Mouse (Mus musculus): Measurements from ENCODE around the gene Bpi.

Gene Bpi

DNA sequence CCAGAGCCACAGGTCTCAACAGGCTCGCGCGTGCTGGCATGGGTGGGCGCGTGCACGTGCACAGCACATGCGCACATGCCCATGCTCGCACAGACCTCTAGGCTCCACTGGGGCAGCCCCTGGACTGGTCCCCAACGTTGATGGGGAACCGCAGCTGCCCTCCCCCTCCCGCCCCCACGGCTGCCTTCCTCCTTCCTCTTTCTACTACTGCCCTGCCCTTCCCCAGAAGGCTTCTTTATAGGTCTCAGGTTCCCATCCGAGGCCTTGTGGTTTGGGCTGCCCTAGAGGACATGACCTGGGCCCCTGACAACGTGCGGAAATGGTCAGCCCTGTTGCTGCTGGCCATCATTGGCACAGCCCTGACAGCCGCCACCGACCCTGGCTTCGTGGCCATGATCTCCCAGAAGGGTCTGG is at the start of gene Bpi:
Bpi (plus strand) TSS at position 90 of the 414 bp plus-strand sequence.
- no peak for DNase-seq (ENCODE audit: inconsistent age in 2 of 2, low spot score in 1 of 2)

DNA sequence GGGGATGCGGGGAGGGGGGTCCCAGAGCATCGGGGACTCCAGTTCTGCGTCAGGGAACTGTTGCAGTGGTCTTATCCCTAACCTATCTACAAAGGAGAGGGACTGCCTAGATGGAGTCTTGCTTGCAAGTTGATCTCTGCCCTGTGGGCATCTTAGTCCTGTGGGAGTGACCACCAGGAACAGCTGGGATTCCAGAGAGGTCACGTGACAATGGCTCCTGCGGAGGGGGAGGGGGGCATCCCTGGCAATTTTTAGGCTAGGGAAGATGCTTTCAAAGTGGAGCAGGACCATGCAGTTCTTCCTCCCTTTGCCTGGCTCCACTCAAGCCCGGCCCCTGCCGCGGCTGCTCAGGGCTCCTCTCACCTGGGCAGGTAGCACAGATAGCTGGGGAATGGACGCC is 48.1 kb upstream of the Bpi start:
- no peak for DNase-seq (ENCODE audit: inconsistent age in 2 of 2, low spot score in 1 of 2)

DNA sequence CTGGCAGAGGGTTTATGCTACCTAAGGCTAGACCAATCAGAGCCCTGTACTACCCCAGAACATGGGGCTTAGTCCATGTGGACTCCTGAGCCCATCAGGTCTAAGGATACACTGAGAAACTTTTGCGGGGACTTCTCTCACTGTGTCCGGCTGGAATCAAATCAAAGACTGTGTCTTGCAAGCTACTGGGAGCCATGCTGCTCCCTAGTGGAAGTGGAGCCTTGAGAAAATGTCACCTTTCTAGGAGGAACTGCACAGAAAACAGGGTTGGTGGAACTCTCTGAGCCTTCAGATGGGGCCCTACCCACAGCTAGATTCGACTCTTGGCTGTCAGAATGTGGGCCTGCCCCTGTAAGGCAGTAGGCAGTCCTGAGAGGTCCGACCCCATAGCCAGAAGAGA is 47.4 kb upstream of the Bpi start:
- DNase-seq (ENCODE audit: inconsistent age in 2 of 2, low spot score in 1 of 2), result peak in 1 of 2 experiments; percentile 60

DNA sequence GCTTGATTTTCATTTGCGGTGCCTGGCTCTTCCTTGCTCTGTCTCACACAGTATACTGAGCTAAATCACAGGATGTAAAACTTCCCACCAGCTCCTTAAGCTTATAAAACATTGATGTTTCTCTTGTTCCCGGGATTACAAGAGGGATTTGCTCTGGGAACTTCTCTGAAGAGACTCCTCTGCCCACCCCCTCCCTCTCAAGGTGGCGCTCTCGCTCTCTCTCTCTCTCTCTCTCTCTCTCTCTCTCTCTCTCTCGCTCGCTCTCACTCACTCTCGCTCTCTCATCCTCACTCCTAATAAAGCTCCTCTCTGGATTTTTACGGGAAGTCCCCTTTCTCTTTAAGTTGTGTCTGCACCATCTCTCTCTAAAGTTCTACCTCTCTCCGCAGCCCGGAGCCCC is 46.9 kb upstream of the Bpi start:
- no peak for DNase-seq (ENCODE audit: inconsistent age in 2 of 2, low spot score in 1 of 2)

DNA sequence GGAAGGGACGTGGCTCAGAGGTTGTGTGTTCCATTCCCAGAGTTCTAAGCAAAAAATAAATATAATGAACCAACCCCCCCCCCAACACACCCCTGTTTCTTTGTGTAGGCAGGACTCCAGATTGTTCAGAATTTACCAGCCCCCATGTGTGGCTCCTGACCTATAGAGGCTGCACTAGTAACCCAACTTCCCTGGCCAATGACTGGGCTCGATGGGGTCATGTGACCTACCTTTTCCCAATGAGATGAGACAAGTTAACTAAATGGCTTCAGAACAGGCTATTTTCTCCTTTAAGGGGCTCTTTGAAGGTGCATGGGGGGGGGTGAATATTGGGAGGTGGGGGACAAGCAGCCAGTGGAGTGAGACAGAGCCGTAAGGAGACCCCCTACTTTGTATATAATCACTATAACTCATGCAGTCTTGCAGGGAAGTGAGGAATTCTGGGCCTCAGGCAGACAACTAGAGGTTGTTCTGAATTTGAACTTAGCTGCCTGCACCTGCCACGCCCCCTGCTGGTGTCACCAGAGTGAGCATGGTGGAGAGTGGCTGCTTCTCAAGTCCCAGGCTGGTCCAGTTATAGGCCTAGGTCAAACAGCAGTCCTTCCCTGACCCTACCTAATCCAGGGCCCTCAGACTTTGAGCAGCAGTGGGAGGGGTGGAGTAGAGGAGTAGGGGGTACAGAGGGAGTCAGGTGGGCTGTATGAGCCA is 46.0 kb upstream of the Bpi start:
- DNase-seq (ENCODE audit: inconsistent age in 2 of 2, low spot score in 1 of 2), result no peak

DNA sequence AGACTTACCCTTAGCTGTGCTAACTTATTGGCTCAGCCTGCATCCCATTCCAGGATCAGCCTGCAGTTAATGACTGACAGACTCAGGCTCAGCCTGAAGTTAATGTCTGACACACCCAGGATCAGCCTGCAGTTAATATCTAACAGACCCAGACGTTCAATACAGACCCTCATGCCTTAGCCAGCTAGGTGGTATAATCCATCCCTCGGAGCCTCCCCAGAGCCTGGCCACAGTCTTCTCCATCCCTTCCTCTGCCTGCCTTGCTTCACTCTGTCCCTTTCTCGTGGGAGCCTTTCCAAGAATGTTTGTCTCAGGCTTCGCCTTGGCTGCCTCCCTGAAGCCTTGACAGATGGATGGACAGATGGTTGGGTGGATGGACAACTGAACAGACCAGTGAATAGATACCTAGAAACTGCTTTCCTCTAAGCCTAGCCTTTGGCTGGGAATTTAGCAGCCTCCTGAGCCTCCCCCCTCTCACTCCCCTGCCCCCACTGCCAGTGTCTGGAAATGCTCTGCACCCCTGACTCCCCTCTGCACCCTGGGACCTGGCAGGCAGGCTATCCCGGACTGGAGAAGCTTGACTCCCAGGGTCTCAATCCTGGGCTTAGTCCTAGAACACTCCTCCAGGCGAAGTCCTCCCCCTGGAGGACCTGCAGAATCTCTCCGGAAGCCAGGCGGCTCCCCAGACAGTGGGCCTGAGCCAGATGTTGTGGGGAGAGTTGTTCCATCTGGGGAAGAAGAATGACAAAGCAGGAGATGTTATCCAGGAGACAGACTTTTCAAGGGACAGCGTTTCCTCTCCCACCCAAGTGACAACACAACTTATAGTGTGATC is 42.4 kb upstream of the Bpi start:
- no peak for DNase-seq (ENCODE audit: inconsistent age in 2 of 2, low spot score in 1 of 2)

DNA sequence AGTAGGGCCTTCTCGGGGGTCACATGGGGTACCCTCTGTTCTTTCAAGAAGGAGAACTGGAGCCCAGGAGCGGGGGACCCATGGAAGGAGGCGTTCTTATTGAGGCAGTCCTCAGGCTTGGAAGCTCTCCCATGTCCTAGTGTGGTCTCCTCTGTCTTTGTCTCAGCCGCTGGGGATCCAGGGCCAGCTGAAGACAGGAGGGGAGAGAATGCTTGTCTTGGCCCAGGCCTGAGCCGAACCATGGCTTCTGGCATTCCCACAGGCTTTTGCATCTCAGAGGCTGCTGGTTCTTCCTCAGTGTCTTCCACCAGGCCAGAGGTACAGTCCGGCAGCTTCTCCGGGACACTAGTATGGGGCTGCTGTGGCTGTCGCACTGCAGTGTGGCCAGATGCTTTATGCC is 41.4 kb upstream of the Bpi start:
- DNase-seq (ENCODE audit: inconsistent age in 2 of 2, low spot score in 1 of 2), result no peak

DNA sequence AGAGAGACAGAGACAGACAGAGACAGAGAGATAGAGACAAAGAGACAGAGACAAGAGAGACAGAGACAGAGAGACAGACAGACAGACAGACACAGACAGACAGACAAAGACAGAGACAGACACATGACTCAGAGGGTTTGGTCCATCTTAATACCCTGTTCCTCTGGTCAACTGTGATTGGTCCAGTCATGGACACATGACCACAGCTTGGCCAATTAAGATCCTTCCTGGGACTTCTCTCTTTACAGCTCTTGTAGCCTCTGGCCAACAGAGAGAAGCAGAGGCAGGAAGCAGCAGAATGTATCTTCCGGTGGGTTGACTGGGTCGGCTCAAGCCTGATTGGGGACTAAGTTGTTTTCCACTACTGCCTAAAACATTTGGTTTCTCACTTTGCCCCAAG is 38.3 kb upstream of the Bpi start:
- no peak for DNase-seq (ENCODE audit: inconsistent age in 2 of 2, low spot score in 1 of 2)

DNA sequence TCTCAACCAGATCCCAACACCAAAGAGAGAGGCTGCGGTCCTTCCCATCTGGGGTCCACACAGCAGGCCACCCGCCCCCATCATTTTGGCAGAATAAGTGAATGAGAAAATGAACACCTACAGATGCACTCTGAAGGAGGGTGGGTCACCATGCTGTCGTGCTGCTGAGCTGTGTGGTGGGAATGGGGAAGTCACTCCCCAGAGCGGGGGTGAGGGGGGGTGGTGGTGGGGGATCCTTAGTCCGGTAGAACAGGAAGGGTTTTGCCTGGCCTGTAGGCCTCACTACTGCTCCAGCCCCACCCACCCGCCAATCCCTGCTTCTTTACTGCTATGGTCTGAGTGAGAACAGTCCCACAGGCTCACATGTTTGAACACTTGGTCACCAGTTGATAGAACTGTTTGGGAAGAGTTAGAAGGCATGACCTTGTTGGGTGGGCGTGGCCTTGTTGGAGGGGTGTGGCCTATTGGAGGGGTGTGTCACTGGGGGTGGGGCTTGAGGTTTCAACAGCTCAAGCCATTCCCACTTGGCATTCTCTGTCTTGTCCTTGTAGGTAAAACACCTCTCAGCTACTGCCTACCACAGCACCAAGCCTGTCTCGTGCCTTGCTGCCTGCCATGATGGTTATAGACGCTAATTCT is 36.3 kb upstream of the Bpi start:
- DNase-seq (ENCODE audit: inconsistent age in 2 of 2, low spot score in 1 of 2), result no peak

DNA sequence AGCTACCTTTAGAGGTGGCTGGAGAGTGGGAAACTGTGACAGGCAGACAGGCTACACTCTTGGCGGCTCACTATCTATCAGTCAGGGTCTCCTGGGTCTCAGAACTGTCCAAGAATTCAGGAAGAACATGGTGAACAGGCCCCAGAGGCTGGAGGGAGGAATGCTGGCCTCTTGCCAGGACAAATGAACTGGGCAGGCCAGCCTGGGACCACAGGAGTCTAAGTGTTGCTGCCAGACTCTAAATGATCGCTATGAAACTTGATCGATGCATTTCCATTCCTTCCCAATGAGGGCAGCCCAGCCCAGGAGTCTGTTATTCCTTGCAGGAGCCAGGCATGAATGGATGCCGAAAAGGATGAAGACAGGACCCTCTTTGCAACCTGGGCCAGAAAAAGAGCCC is 35.2 kb upstream of the Bpi start:
- DNase-seq (ENCODE audit: inconsistent age in 2 of 2, low spot score in 1 of 2), result peak; percentile 44 to 52

DNA sequence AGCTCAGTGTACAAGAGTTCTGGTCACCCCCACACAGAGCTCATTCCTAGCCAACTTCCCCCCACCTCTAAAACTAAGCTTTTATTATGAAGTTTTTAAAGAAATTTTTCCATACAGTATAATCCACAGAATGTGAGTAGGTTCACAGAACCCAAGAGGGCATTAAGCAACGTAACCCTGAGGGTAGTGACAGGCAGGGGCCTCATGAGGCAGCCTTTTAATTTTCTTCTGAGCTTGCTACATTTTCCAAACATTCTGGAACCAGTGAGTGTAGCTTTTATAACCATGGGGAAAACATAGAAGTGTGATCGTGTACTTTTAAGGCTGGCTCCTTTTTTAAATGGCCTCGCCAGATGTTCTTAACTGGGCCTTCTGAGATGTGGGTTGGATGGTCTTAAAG is 34.4 kb upstream of the Bpi start:
- no peak for DNase-seq (ENCODE audit: inconsistent age in 2 of 2, low spot score in 1 of 2)

DNA sequence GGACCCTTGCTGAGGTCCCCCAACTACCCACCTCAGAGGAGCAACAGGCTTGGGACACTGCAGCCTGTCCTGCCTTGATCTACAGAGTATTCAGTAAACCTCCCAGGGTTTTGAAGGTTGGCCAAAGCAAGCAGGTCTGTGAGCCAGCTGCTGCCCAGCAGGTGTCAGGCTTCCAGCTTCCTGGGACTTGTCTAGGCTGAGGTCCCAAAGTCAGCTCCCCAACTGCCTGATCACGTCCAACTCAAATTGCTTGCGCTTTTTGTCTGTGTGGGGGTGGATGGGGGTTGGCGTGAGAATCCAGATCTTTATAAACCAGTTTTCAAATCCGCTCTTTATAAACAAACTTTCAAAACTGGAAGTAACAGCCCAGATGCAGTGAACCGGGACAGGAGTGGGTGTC is 32.6 kb upstream of the Bpi start:
- peak; percentile 62 to 73 for DNase-seq (ENCODE audit: inconsistent age in 2 of 2, low spot score in 1 of 2)

DNA sequence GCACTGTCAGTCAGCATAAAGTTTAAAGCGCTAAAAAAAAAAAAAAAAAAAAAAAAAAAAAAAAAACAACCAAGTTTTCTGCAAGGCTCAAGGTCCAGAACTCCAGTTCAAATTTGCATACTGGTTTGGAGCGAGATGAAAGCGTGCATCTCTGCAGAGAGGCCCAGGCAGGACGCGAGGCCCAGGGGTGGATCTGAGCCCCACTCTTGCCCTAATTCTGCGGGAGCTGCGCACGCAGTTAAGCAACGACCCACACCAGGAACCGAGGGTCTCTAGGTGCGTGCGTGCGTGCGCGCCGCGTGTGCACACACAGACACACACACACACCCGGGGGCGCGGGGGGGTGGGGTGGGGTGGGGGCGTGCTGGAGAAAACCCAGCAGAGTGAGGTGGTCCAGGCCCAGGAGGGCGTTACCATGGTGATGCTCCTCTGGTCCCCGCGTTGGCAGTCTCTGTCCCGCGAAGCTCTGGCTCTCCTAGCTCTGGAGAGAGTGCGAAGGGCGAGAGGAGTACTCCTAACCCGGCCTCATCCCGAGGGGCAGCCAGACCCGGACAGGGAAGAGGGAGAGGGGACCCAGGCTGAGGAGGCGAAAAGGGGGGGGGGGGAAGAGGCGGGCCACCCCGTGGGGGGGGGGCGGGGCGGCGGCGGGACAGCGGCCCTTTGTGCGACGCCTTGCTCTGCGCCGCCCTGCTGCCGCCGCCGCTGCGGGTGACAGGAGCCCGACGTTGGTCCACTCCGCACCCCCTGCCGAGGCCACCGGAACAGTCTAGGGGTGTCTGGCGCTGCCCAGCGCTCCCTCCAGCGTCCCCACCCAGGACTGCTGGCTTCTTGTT is 29.0 kb upstream of the Bpi start, which contains the start of gene D630003M21Rik:
D630003M21Rik (minus strand) TSS at position 553 of the 833 bp plus-strand sequence.
- DNase-seq (ENCODE audit: inconsistent age in 2 of 2, low spot score in 1 of 2), result peak; percentile 58 to 62

DNA sequence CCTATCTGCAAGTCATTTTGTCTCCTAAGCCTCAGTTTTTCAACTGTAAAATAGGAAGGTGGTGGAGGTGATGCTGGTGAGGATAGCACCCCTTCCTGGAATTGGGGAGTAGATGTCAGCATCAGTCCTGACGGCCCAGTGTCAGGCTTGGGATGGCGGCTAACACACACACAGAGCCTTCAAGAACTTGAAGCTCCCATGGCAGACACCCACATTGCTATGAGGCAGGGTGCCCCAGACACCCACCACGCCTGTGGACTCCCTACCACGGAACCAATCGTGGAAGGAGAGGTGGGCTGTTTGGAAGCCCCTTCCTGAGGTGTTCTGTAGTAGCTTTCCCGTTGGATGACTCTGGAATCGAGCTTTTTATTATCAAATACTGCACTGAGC is 28.4 kb upstream of the Bpi start:
- DNase-seq (ENCODE audit: inconsistent age in 2 of 2, low spot score in 1 of 2), result no peak

DNA sequence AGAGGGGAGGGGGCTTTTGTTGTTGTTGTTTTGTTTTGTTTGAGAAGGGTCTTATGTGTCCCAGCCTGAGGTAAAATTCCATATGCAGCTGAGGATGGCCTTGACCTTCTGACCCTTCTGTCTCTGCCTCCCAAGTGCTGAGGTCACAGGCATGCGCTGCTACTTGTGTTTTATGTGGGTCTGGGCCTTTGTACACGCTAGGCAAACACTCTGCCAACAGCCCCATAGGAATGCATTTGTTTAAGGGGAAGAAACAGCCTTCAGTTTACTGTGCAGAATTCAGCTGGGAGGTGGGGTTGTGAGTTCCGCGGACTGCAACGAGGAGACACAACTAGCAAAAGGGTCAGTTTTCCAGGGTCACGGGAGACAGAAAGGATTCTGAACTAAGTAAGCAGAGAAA is 27.3 kb upstream of the Bpi start:
- DNase-seq (ENCODE audit: inconsistent age in 2 of 2, low spot score in 1 of 2), result no peak

DNA sequence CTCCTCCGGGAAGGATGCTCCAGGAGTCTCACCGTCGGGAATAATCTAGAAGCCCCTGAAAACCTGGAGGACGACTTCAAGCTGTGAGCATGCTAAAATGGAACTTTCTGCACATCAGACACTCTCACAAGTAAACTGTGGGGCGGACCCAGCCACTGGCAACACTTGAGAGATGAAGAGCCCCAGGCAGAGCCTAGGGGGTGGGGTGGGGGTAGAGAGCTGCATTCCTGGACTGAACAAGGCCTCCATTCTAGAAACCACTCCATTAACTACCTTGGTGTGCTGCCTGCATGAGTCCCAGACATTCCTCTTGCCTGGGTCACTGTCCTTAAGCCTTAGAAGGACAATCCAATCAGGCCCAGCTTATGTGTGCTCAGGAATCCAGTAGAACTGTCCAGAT is 26.8 kb upstream of the Bpi start:
- DNase-seq (ENCODE audit: inconsistent age in 2 of 2, low spot score in 1 of 2), result no peak

DNA sequence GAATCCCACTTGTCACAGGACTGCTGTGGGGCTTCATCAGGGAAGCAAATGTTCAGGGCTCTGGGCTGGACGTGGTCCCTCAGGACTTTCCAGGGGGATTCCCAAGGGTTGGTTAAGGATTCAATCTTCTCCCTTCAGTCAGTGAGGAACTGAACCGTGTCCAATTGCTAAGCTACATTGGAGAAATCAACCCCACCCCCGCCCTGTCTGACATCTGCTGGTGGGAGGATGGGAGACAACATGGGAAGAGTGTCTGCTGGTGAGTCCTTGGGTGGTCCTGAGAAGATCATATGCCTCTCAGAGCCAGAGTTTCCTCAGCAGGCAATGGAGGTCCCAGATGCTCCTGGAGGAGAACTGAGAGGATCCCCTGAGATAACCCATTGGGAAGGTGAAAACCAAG is 25.5 kb upstream of the Bpi start:
- DNase-seq (ENCODE audit: inconsistent age in 2 of 2, low spot score in 1 of 2), result no peak

DNA sequence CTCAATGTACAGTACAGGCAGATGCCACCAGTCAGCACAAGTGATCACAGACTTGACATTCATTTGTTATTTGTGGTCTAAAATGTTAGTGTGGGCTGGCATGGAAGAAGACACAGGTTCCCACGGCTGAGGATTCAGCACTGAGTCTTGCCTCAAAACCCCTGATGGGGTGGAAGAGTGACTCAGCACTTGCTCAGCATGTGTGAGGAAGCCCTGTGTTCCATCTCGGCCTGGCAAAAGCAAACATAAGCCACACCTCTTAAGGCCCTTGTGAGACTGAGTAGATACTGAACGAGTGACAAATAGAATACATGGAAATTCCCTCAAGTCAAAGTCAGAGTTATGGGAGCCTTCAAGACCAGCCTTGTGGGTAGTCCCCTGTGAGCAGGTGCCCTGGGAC is 24.8 kb upstream of the Bpi start:
- DNase-seq (ENCODE audit: inconsistent age in 2 of 2, low spot score in 1 of 2), result peak in 1 of 2 experiments; percentile 58

DNA sequence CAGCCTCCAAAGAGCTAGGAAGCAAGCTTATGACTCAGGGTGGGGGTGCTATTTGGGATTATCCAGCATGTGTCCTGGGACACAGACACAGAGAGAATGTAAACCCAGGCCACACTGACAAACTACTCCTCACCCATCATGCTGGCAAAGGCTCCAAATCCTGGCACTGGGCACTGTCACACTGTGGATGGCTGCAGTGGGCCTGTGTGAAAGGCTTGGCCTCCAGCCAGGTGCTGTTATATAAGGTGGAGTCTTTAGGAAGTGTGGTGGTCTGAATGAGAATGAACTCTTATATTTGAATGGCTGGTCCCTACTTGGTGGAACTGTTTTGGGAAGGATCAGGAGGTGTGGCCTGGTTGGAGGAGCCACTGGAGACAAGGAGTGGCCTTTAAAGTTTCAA is 21.2 kb upstream of the Bpi start:
- DNase-seq (ENCODE audit: inconsistent age in 2 of 2, low spot score in 1 of 2), result peak in 1 of 2 experiments; percentile 21

DNA sequence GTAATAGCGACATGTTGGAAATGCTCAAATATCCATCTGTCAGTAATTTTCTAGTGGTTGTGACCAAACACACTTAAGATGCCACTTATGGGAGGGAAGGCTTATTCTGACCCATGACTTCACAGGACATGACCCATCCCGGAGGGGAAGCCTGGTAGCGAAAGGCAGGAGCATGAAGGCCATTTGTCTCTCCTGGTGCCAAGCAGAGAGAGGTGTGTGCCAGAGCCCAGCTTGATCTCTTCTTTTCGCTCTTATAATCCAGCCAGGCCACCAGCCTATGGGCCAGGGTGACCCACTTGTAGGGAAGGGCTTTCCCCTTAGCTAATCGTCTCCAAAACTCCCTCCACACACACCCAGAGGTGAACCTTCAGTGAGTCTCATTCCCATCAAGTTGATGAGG is 19.8 kb upstream of the Bpi start:
- DNase-seq (ENCODE audit: inconsistent age in 2 of 2, low spot score in 1 of 2), result peak; percentile 50 to 68

DNA sequence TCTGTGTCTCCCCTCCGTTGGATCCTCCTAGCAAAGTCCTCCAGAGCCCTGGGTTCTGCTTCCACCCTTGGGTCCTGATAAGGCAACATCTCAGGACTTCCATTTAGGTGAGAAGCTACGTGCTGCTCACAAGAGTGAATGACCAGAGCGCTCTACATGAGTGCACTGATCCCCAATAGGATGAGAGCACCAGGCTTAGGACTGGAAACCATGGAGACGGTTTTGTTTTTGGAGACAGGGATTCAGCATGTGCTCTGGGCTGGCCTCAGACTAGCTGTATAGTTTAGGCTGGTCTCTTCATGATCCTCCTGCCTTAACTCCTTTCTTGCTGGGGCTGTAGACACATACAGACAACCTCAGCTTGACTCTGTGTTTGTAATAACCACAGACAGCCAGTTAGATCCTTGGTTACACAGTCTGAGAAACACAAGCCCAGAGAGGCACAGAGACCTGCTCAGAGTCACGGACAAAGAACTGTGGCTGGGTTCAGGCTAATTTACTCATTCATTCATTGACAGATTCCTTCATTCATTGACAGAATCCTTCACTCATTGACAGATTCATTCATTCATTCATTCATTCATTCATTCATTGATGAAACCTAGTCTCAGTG is 16.7 kb upstream of the Bpi start:
- no peak for DNase-seq (ENCODE audit: inconsistent age in 2 of 2, low spot score in 1 of 2)

Measured in adrenal gland, adult (tissue).